Mouse (Mus musculus): Measurements from ENCODE around the gene Plg. TPM values are rescaled to one million over a fixed set of nuclear protein-coding genes. Genes with fewer than 3 reads are reported as not detected.
A peak's percentile ranks its signal among the peaks of the same experiment; 100 is the strongest.

Plg gene
- polyA plus RNA-seq (2015; fragmentation: Nextera tagmentation; extraction: Ambion mirVana): 0.13 and 0.20 TPM in 2 replicates

- Histone ChIP-seq H3K4me1 (replicated peaks; ENCODE audit: insufficient read depth, low read length) (no peaks in the 10 kb centered on the region), H3K27me3 (ENCODE audit: insufficient read depth, low read length) (no peaks in the 10 kb centered on the region), H3K27ac (no peak within 1 kb of the TSS), H3K36me3 (ENCODE audit: insufficient read depth, low read length) (no peaks in the 10 kb centered on the region), H3K4me3 (replicated peaks; ENCODE audit: low read depth, low read length) (no peak within 1 kb of the TSS), H3K4me2 (ENCODE audit: low read length) (no peak within 1 kb of the TSS), H3K9ac (ENCODE audit: low read depth, low read length) (no peak within 1 kb of the TSS), H3K9me3 (replicated peaks; ENCODE audit: low read length) (no peaks in the 10 kb centered on the region)
- no peak for TF ChIP-seq CTCF (IDR thresholded peaks at IDR 0.05; ENCODE audit: low read depth)
- DNase-seq (ENCODE audit: low spot score) (no peak), ATAC-seq (replicated peaks; ENCODE audit: low FRiP score, low read depth) (no peak)
- WGBS: 88% methylated on average over 11 of the region's 11 CpGs
Measured at GRCm38 (mm10) chr17:12377981-12378705, at the start of gene Plg. Gene Plg, plus strand, starts transcription at chr17:12378608.

GRCm38 (mm10) chr17:12335115-12335514, 43.3 kb upstream of the Plg start:
- Histone ChIP-seq H3K4me2 (ENCODE audit: low read length) (no peak overlapping the region), H3K36me3 (ENCODE audit: insufficient read depth, low read length) (no peaks in the 10 kb centered on the region), H3K27me3 (ENCODE audit: insufficient read depth, low read length) (no peaks in the 10 kb centered on the region), H3K9ac (ENCODE audit: low read depth, low read length) (no peak overlapping the region), H3K4me1 (replicated peaks; ENCODE audit: insufficient read depth, low read length) (no peaks in the 10 kb centered on the region), H3K27ac (no peak overlapping the region), H3K4me3 (replicated peaks; ENCODE audit: low read depth, low read length) (no peak overlapping the region), H3K9me3 (replicated peaks; ENCODE audit: low read length) (no peaks in the 10 kb centered on the region)
- TF ChIP-seq CTCF (IDR thresholded peaks at IDR 0.05; ENCODE audit: low read depth): no peak
- DNase-seq (ENCODE audit: low spot score): no peak
- 70% methylated on average over 6 of the region's 6 CpGs for WGBS
- ATAC-seq (replicated peaks; ENCODE audit: low FRiP score, low read depth): no peak

- no peaks in the 10 kb centered on the region for H3K27me3 ChIP-seq (ENCODE audit: insufficient read depth, low read length)
- TF ChIP-seq CTCF (IDR thresholded peaks at IDR 0.05; ENCODE audit: low read depth): no peak
- ATAC-seq (replicated peaks; ENCODE audit: low FRiP score, low read depth) (peak; percentile 61), DNase-seq (ENCODE audit: low spot score) (no peak)
- H3K4me1 ChIP-seq (replicated peaks; ENCODE audit: insufficient read depth, low read length): no peaks in the 10 kb centered on the region
- 64% methylated on average over 19 of the region's 19 CpGs for WGBS
- H3K9ac ChIP-seq (ENCODE audit: low read depth, low read length): no peak overlapping the region
- no peak overlapping the region for H3K4me2 ChIP-seq (ENCODE audit: low read length)
- H3K36me3 ChIP-seq (ENCODE audit: insufficient read depth, low read length): no peaks in the 10 kb centered on the region
- H3K9me3 ChIP-seq (replicated peaks; ENCODE audit: low read length): no peaks in the 10 kb centered on the region
- H3K4me3 ChIP-seq (replicated peaks; ENCODE audit: low read depth, low read length): no peak overlapping the region
- peak overlapping the region; percentile 5; the same call in 1 of the 2 replicates for H3K27ac ChIP-seq
Measured at GRCm38 (mm10) chr17:12336073-12336868, 42.1 kb upstream of the Plg start.

GRCm38 (mm10) chr17:12337156-12337555, 41.3 kb upstream of the Plg start:
- Histone ChIP-seq H3K4me1 (replicated peaks; ENCODE audit: insufficient read depth, low read length) (no peaks in the 10 kb centered on the region), H3K36me3 (ENCODE audit: insufficient read depth, low read length) (no peaks in the 10 kb centered on the region), H3K27ac (no peak overlapping the region), H3K4me2 (ENCODE audit: low read length) (no peak overlapping the region), H3K27me3 (ENCODE audit: insufficient read depth, low read length) (no peaks in the 10 kb centered on the region), H3K9me3 (replicated peaks; ENCODE audit: low read length) (no peaks in the 10 kb centered on the region), H3K9ac (ENCODE audit: low read depth, low read length) (no peak overlapping the region), H3K4me3 (replicated peaks; ENCODE audit: low read depth, low read length) (no peak overlapping the region)
- ATAC-seq (replicated peaks; ENCODE audit: low FRiP score, low read depth): peak; percentile 86
- no peak for TF ChIP-seq CTCF (IDR thresholded peaks at IDR 0.05; ENCODE audit: low read depth)
- peak; percentile 28 for DNase-seq (ENCODE audit: low spot score)
- WGBS: 60% methylated on average over 4 of the region's 4 CpGs

GRCm38 (mm10) chr17:12343702-12344376, 34.6 kb upstream of the Plg start:
- Histone ChIP-seq H3K4me3 (replicated peaks; ENCODE audit: low read depth, low read length) (no peak overlapping the region), H3K4me2 (ENCODE audit: low read length) (no peak overlapping the region), H3K36me3 (ENCODE audit: insufficient read depth, low read length) (no peaks in the 10 kb centered on the region), H3K27me3 (ENCODE audit: insufficient read depth, low read length) (no peaks in the 10 kb centered on the region), H3K4me1 (replicated peaks; ENCODE audit: insufficient read depth, low read length) (no peaks in the 10 kb centered on the region), H3K9me3 (replicated peaks; ENCODE audit: low read length) (no peaks in the 10 kb centered on the region), H3K27ac (no peak overlapping the region), H3K9ac (ENCODE audit: low read depth, low read length) (no peak overlapping the region)
- DNase-seq (ENCODE audit: low spot score) (no peak), ATAC-seq (replicated peaks; ENCODE audit: low FRiP score, low read depth) (no peak)
- WGBS: 76% methylated on average over 9 of the region's 9 CpGs
- no peak for TF ChIP-seq CTCF (IDR thresholded peaks at IDR 0.05; ENCODE audit: low read depth)

GRCm38 (mm10) chr17:12347462-12347861, 30.9 kb upstream of the Plg start:
- H3K27ac ChIP-seq: no peak overlapping the region
- H3K4me1 ChIP-seq (replicated peaks; ENCODE audit: insufficient read depth, low read length): no peaks in the 10 kb centered on the region
- no peaks in the 10 kb centered on the region for H3K9me3 ChIP-seq (replicated peaks; ENCODE audit: low read length)
- H3K27me3 ChIP-seq (ENCODE audit: insufficient read depth, low read length): no peaks in the 10 kb centered on the region
- no peak for ATAC-seq (replicated peaks; ENCODE audit: low FRiP score, low read depth)
- no peak overlapping the region for H3K4me3 ChIP-seq (replicated peaks; ENCODE audit: low read depth, low read length)
- H3K9ac ChIP-seq (ENCODE audit: low read depth, low read length): no peak overlapping the region
- H3K4me2 ChIP-seq (ENCODE audit: low read length): no peak overlapping the region
- no peak for TF ChIP-seq CTCF (IDR thresholded peaks at IDR 0.05; ENCODE audit: low read depth)
- H3K36me3 ChIP-seq (ENCODE audit: insufficient read depth, low read length): no peaks in the 10 kb centered on the region
- 95% methylated on average over 1 of the region's 1 CpGs for WGBS
- DNase-seq (ENCODE audit: low spot score): no peak
